Mouse (Mus musculus) MEL (cell line): ENCODE measurements around the gene Tnfrsf13b.

ENCODE experiments used
- CTCF ChIP-seq, 3 experiments: IDR thresholded peaks in 2 of 3; conservative IDR thresholded peaks in 1 of 3; 2 replicates each; pipeline ENCODE4 v1.5.1; 2011 to 2012; ENCODE audit warnings: low read length in 3 of 3, low read depth in 2 of 3, mild to moderate bottlenecking in 2 of 3, improper control_type of control experiment in 1 of 3, inconsistent platforms in 1 of 3, mixed read lengths in 1 of 3, moderate library complexity in 1 of 3; ENCODE audit not compliant: control insufficient read depth in 1 of 3, insufficient read depth in 1 of 3, poor library complexity in 1 of 3, severe bottlenecking in 1 of 3
- EP300 ChIP-seq, 2 experiments: IDR thresholded peaks; 2 replicates each; pipeline ENCODE4 v1.6.1; 2011; ENCODE audit warnings: improper control_type of control experiment in 2 of 2, low read length in 2 of 2, low read depth in 1 of 2, mild to moderate bottlenecking in 1 of 2
- HCFC1 ChIP-seq: IDR thresholded peaks from 2 replicates; pipeline ENCODE4 v1.6.1; 2012; ENCODE audit warnings: low read depth, mild to moderate bottlenecking, inconsistent platforms, low read length, improper control_type of control experiment, moderate library complexity
- MYC ChIP-seq: IDR thresholded peaks from 2 replicates; pipeline ENCODE4 v1.6.1; 2011; ENCODE audit warnings: low read depth, mild to moderate bottlenecking, low read length, improper control_type of control experiment, moderate library complexity
- POLR2A ChIP-seq, 2 experiments: IDR thresholded peaks; 2 replicates each; pipeline ENCODE4 v1.6.1; 2011 to 2012; ENCODE audit warnings: low read length in 2 of 2, mild to moderate bottlenecking in 2 of 2, control low read depth in 1 of 2, improper control_type of control experiment in 1 of 2, low read depth in 1 of 2, moderate library complexity in 1 of 2; ENCODE audit not compliant: control insufficient read depth in 1 of 2, insufficient read depth in 1 of 2, poor library complexity in 1 of 2
- ZKSCAN1 ChIP-seq: IDR thresholded peaks from 2 replicates; pipeline ENCODE4 v1.6.1; 2012; ENCODE audit warnings: low read depth, mild to moderate bottlenecking, inconsistent platforms, low read length, improper control_type of control experiment, moderate library complexity

GRCm38 (mm10) chr11:61190776-61191175 is 64.2 kb downstream of the Tnfrsf13b start:
- no peak for TF ChIP-seq ZKSCAN1
- TF ChIP-seq MYC, result no peak
- TF ChIP-seq POLR2A (IDR thresholded peaks at IDR 0.05; ENCODE audit: control insufficient read depth in 1 of 2, insufficient read depth in 1 of 2, low read depth in 1 of 2, low read length in 2 of 2, poor library complexity in 1 of 2), result no peak
- no peak for TF ChIP-seq CTCF (IDR thresholded peaks at IDR 0.05 in 2 of 3, conservative IDR thresholded peaks at IDR 0.05 in 1 of 3; ENCODE audit: control insufficient read depth in 1 of 3, insufficient read depth in 1 of 3, low read depth in 2 of 3, low read length in 3 of 3, poor library complexity in 1 of 3, severe bottlenecking in 1 of 3)
- no peak for TF ChIP-seq HCFC1
- no peak for TF ChIP-seq EP300 (IDR thresholded peaks at IDR 0.05; ENCODE audit: low read depth in 1 of 2, low read length in 2 of 2)
